Mouse (Mus musculus): ENCODE measurements around the gene Per3. TPM values are rescaled to one million over a fixed set of nuclear protein-coding genes. Genes with fewer than 3 reads are reported as not detected.

Gene Per3
- 1.5 and 2.2 TPM in 2 replicates for polyA plus RNA-seq (2012; rRNA removed)

DNA sequence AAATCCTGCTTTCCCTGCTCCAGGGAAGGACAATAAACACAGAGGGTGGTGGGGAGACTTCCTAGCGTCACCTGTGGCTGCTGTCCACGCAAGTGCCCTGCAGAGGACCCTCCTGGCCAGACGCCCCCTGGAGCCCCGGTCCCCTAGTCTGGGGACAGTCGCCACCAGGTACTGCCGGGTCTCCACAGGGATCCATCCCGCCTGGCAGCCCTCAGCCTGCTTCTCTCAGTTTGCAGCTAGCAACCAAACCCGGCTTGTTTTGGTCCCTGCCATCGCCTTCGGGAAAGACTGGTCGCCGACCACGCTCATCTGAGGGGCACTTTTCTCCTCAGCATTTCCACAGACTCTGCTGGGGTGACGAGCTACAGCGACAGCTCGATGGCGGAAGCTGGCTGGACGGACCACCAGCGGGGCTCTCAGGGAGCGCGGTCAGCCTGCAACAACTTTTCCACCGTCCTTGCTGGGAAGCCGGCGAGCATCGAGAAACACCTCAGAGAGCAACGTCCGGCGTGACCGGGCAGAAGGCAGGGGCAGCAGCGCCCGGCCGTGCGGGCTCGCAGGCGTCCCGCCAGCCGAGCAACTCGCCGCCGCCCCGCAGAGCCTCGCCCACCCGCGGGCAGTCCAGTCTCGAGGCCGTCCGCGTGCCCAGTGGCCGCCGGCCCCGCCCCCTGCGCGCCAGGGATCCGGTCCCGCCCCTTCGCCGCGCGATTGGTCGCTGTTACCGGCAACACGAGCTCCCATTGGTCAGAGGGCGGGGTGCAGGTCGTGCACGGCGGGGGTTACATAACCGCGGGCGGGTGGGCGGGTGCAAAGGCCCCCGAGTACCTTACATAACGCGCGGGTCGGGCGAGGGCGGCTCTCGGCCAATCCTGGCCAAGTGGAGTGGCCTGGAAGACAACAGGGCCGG lies at the start of gene Per3:
Per3 (minus strand) TSS at position 629 of the 907 bp plus-strand sequence.

DNA sequence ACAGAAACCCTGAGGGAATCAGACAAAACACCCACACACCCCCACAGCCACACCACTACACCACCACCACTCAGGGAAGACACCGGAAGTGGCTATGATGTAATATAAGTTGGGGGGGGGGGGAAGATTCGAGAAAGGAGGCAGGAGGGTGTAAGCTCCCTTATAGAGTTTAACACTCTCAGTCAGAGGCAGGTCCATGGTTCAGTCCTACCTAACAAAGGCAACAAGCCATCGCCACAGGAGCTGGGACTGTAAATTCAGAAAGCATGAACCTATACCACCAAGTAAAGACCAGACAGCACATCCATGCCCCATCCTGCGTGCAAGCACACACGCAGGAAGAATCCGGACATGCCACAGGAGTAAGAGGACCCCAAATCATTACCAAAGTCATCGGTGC lies 44.8 kb upstream of the Per3 start, which contains the start of gene Gm13090:
Gm13090 (plus strand) TSS at position 301 of the 400 bp plus-strand sequence.

DNA sequence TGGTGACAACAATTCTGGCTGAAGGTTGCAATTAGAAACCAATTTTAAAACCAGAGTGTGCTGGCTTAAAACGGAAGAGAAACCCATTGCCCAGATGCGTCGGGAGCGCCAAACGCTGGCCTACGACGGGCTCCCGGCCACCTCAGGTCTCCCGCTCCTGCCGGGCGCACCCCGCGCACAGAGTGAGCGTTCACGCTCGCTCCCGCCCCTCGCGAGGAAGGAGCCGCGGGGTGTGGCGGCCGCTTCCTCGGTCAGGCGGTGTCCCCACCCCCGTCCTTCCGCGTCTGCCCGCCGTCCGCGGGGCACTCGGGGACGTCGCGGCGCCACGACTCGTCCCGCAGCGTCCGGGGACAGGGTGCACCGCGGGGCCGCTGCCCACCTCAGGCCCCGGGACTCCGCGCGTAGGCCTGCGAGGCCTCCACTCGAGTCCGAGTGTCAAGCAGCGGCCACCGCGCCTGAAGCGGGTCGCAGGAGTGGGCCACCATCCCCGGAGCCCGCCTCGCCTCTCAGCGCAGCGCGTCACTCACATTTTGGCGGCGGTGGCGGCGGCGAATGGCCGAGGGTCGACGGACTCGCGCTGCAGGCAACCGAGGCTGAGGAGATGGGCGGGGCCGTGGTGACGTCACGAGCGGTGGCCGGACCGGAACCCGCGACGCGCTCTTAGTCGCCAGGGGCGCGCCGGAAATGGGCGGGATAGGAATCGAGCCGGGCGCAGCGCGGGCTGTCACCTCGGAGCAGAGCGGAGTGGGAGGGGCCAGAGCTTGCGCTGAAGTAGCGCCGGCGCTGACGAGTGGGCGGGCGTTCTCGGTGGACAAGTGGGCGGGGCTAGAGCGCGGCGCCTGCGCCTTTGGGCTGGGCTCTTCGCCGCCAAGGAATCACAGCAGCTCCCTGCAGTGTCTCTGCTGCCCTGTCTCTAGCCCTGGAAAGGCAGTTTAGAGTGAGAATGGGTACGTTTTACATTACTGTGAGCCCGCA lies 13.2 kb upstream of the Per3 start, which contains the start of gene Vamp3:
Vamp3 (minus strand) TSS at position 617 of the 975 bp plus-strand sequence.

DNA sequence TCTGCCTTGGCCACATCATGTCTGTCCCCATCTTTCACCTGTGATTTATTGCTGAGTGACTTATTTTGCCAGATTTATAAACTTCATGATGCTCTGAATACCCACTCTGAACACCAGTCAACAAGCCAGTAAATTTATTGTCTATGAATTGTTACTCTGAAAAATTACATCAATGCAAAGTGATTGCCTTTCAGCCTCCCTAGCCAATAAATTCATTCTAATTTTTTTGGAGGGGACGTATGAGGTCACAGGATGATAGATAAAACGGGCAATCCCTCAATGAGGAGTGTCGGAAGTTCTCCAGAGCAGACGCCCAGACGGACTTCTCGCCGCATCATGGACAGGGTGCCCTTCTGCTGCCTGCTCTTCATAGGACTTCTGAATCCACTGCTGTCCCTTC lies 47.7 kb downstream of the Per3 start, which contains the start of gene Uts2:
Uts2 (plus strand) TSS at position 301 of the 400 bp plus-strand sequence.

Other genes starting within 250 kb of the Per3 start
- 6.1 and 7.8 TPM in 2 replicates for gene Errfi1, start 190.7 kb downstream of the Per3 start, polyA plus RNA-seq (2012; rRNA removed)
- gene Park7, start 130.2 kb downstream of the Per3 start, polyA plus RNA-seq (2012; rRNA removed), result 34.2 TPM in 2 replicates
- 0.02 and 0.20 TPM in 2 replicates for gene Tnfrsf9, start 130.1 kb downstream of the Per3 start, polyA plus RNA-seq (2012; rRNA removed)
- gene Uts2, start 47.6 kb downstream of the Per3 start, polyA plus RNA-seq (2012; rRNA removed), result not detected in 2 replicates
- 11.2 and 14.8 TPM in 2 replicates for gene Vamp3, start 13.3 kb upstream of the Per3 start, polyA plus RNA-seq (2012; rRNA removed)
- not detected in 2 replicates for gene Gm13090, start 44.9 kb upstream of the Per3 start, polyA plus RNA-seq (2012; rRNA removed)

All from stomach, adult 2 months (tissue).